Mouse (Mus musculus) frontal cortex, postnatal 36 days (tissue): ENCODE measurements at regions not wholly inside any gene's neighbourhood (a gene's known extent, or its start where the extent isn't known, plus 50 kb on each side); places are given as distances from the start of the nearest gene placed in this dataset.

Source experiments
- DNase-seq, 2 experiments: peaks; one replicate each; pipeline ENCODE4 v3.0.0; 2022; ENCODE audit warnings: low spot score in 2 of 2

GRCm38 (mm10) chr1:81745024-81745960 is 487.6 kb upstream of the Gm9747 start:
- no peak for DNase-seq

- no peak for DNase-seq
Observed at GRCm38 (mm10) chr1:81746013-81746412, 486.9 kb upstream of the Gm9747 start.

GRCm38 (mm10) chr1:81747025-81747424 is 485.9 kb upstream of the Gm9747 start:
- no peak for DNase-seq

- no peak for DNase-seq
Observed at GRCm38 (mm10) chr1:81754067-81754466, 478.8 kb upstream of the Gm9747 start.

GRCm38 (mm10) chr1:81755281-81755680 is 477.6 kb upstream of the Gm9747 start:
- no peak for DNase-seq

- DNase-seq, result no peak
Observed at GRCm38 (mm10) chr1:81755694-81756093, 477.2 kb upstream of the Gm9747 start.

- DNase-seq, result no peak
Observed at GRCm38 (mm10) chr1:81759919-81760318, 473.0 kb upstream of the Gm9747 start.

- DNase-seq, result peak; percentile 4 to 45
Observed at GRCm38 (mm10) chr1:81771704-81772103, 461.2 kb upstream of the Gm9747 start.

- no peak for DNase-seq
Observed at GRCm38 (mm10) chr1:81780583-81780982, 452.3 kb upstream of the Gm9747 start.

GRCm38 (mm10) chr1:81784305-81784704 is 448.6 kb upstream of the Gm9747 start:
- no peak for DNase-seq

- DNase-seq, result no peak
Observed at GRCm38 (mm10) chr1:81794771-81795170, 438.1 kb upstream of the Gm9747 start.

- DNase-seq, result no peak
Observed at GRCm38 (mm10) chr1:81795399-81795798, 437.5 kb upstream of the Gm9747 start.

GRCm38 (mm10) chr1:81811591-81811990 is 421.3 kb upstream of the Gm9747 start:
- DNase-seq, result no peak

GRCm38 (mm10) chr1:81818884-81819283 is 414.0 kb upstream of the Gm9747 start:
- DNase-seq, result no peak

- DNase-seq, result no peak
Observed at GRCm38 (mm10) chr1:81841966-81842365, 390.9 kb upstream of the Gm9747 start.

- no peak for DNase-seq
Observed at GRCm38 (mm10) chr1:81850462-81851144, 382.3 kb upstream of the Gm9747 start.

GRCm38 (mm10) chr1:81859464-81859863 is 373.4 kb upstream of the Gm9747 start:
- no peak for DNase-seq

GRCm38 (mm10) chr1:81864571-81864970 is 368.3 kb upstream of the Gm9747 start:
- peak; percentile 61 to 76 for DNase-seq

GRCm38 (mm10) chr1:81886940-81887531 is 345.9 kb upstream of the Gm9747 start:
- peak in 1 of 2 experiments; percentile 5 for DNase-seq

- DNase-seq, result no peak
Observed at GRCm38 (mm10) chr1:81897241-81897640, 335.7 kb upstream of the Gm9747 start.

- DNase-seq, result no peak
Observed at GRCm38 (mm10) chr1:81900843-81901242, 332.1 kb upstream of the Gm9747 start.

- DNase-seq, result no peak
Observed at GRCm38 (mm10) chr1:81904056-81904455, 328.9 kb upstream of the Gm9747 start.
